In genomic region chr12:56637181-56637566, GRCm38 (mm10) we compare ENCODE assay signal across 8 mouse cellular contexts. TPM values are rescaled to one million over a fixed set of nuclear protein-coding genes. Genes with fewer than 3 reads are reported as not detected.
DNase-seq lines count a peak whose midpoint lies in the region; ATAC-seq and TF ChIP-seq lines count a peak whose summit lies in the region.

No protein-coding gene starts in this region.

- no peaks in the 10 kb centered on the region for H3K79me2 ChIP-seq in CH12.LX (replicated peaks; ENCODE audit: control insufficient read depth, extremely low read depth, insufficient read depth, poor library complexity, severe bottlenecking)

- TF ChIP-seq RAD21 in CH12.LX (IDR thresholded peaks at IDR 0.05; ENCODE audit: low read depth, low read length), result peak; percentile 59

- H3K4me1 ChIP-seq in CH12.LX (ENCODE audit: control insufficient read depth in 1 of 2, insufficient read depth in 2 of 2), result no peaks in the 10 kb centered on the region
- no peaks in the 10 kb centered on the region for H3K4me1 ChIP-seq in embryonic facial prominence, embryonic 15.5 days
- no peaks in the 10 kb centered on the region for H3K4me1 ChIP-seq in liver, embryonic 14.5 days (replicated peaks; ENCODE audit: control insufficient read depth in 2 of 2, insufficient read depth in 2 of 2, low read length in 1 of 2)
- H3K4me1 ChIP-seq in neural tube, embryonic 15.5 days, result no peaks in the 10 kb centered on the region

- no peaks in the 10 kb centered on the region for H3K36me3 ChIP-seq in CH12.LX (replicated peaks in 1 of 2; ENCODE audit: control insufficient read depth in 1 of 2, insufficient read depth in 1 of 2, low read length in 1 of 2)
- H3K36me3 ChIP-seq in embryonic facial prominence, embryonic 15.5 days, result no peaks in the 10 kb centered on the region
- H3K36me3 ChIP-seq in liver, embryonic 14.5 days (replicated peaks; ENCODE audit: control insufficient read depth, insufficient read depth, low read depth), result no peaks in the 10 kb centered on the region
- H3K36me3 ChIP-seq in neural tube, embryonic 15.5 days, result no peaks in the 10 kb centered on the region

- WGBS in embryonic facial prominence, embryonic 15.5 days, result 6% methylated on average over 5 of the region's 5 CpGs
- 8% methylated on average over 5 of the region's 5 CpGs for WGBS in large intestine, adult 2 months
- 9% methylated on average over 5 of the region's 5 CpGs for WGBS in liver, embryonic 14.5 days (ENCODE audit: insufficient replicate concordance)
- WGBS in neural tube, embryonic 15.5 days, result 10% methylated on average over 5 of the region's 5 CpGs

- peak overlapping the region in 1 of 3 experiments; percentile 29 for H3K4me3 ChIP-seq in CH12.LX (replicated peaks in 1 of 3; ENCODE audit: low read depth in 2 of 3, low read length in 2 of 3, poor library complexity in 1 of 3)
- peak overlapping the region; percentile 21 for H3K4me3 ChIP-seq in embryonic facial prominence, embryonic 15.5 days (replicated peaks)
- H3K4me3 ChIP-seq in liver, embryonic 14.5 days (ENCODE audit: insufficient read depth in 1 of 2, low read depth in 2 of 2, low read length in 2 of 2), result no peak overlapping the region
- peak overlapping the region; percentile 17 for H3K4me3 ChIP-seq in neural tube, embryonic 15.5 days (replicated peaks)

- no peaks in the 10 kb centered on the region for H3K9me3 ChIP-seq in CH12.LX (replicated peaks; ENCODE audit: low read length)
- H3K9me3 ChIP-seq in embryonic facial prominence, embryonic 15.5 days (replicated peaks), result no peaks in the 10 kb centered on the region
- H3K9me3 ChIP-seq in liver, embryonic 14.5 days (ENCODE audit: control insufficient read depth, low read length), result no peaks in the 10 kb centered on the region
- no peaks in the 10 kb centered on the region for H3K9me3 ChIP-seq in neural tube, embryonic 15.5 days (replicated peaks)

- ATAC-seq in embryonic facial prominence, embryonic 15.5 days (ENCODE audit: insufficient number of reproducible peaks, low FRiP score, low TSS enrichment, low read depth), result no peak
- ATAC-seq in liver, embryonic 14.5 days (ENCODE audit: insufficient read depth), result no peak
- peak; percentile 84; the same call in 1 of the 2 replicates for ATAC-seq in neural tube, embryonic 15.5 days (ENCODE audit: low FRiP score)
- ATAC-seq in CD4-positive, CD25-positive, alpha-beta regulatory T cell, adult 4 months, result no peak

- peak overlapping the region; percentile 44; the same call in 1 of the 2 replicates for H3K9ac ChIP-seq in CH12.LX (ENCODE audit: insufficient read depth, low read depth)
- H3K9ac ChIP-seq in embryonic facial prominence, embryonic 15.5 days, result no peak overlapping the region
- H3K9ac ChIP-seq in liver, embryonic 14.5 days (replicated peaks), result no peak overlapping the region
- H3K9ac ChIP-seq in neural tube, embryonic 15.5 days (replicated peaks), result 0 out of 2 replicates have a peak overlapping the region, but pooled peaks have one; percentile 18

- no peak overlapping the region for H3K27ac ChIP-seq in CH12.LX (ENCODE audit: insufficient read depth, low read depth)
- no peak overlapping the region for H3K27ac ChIP-seq in embryonic facial prominence, embryonic 15.5 days (replicated peaks)
- H3K27ac ChIP-seq in liver, embryonic 14.5 days, result no peak overlapping the region
- H3K27ac ChIP-seq in neural tube, embryonic 15.5 days (replicated peaks), result no peak overlapping the region

- dilution Hi-C loops in CH12.LX (cut with MboI; ENCODE audit: extremely low pct_ligation_motif_present, extremely low pct_unique_long_range_greater_than_20kb, low sequenced_read_pairs), result no loop called here

- no peak for TF ChIP-seq EP300 in CH12.LX (IDR thresholded peaks at IDR 0.05; ENCODE audit: low read length)
- no peak for TF ChIP-seq EP300 in liver, embryonic 14.5 days (IDR thresholded peaks at IDR 0.05; ENCODE audit: low read depth)

- in situ Hi-C loops in CH12.LX (cut with MboI; ENCODE audit: low pct_ligation_motif_present, low pct_unique_long_range_greater_than_20kb, low sequenced_read_pairs), result no loop called here

- TF ChIP-seq CTCF in CH12.LX (conservative IDR thresholded peaks at IDR 0.05 in 1 of 2, IDR thresholded peaks at IDR 0.05 in 1 of 2; ENCODE audit: low read depth in 2 of 2, low read length in 2 of 2), result peak; percentile 34 to 74; a peak in 3 of 4 replicates
- TF ChIP-seq CTCF in liver, embryonic 14.5 days (IDR thresholded peaks at IDR 0.05; ENCODE audit: low read depth), result peak; percentile 22; the same call in 1 of the 2 replicates

- peak; percentile 51 for DNase-seq in CH12.LX (ENCODE audit: extremely low read depth)
- peak; percentile 48 to 74 for DNase-seq in adrenal gland, postnatal 36 days
- peak; percentile 9 to 30 for DNase-seq in heart, postnatal 36 days
- DNase-seq in large intestine, adult 2 months (ENCODE audit: low read depth, low spot score), result peak; percentile 1
- peak; percentile 1 to 7 (median 1) for DNase-seq in liver, embryonic 14.5 days (ENCODE audit: low read depth in 3 of 3, low spot score in 3 of 3)

- intact Hi-C loops in heart, postnatal 36 days (cut with DNase I), result loop anchor here (1.0 to 5.0 kb wide), 2 partner anchors 45 to 579 kb away; no protein-coding TSS in a partner anchor

- H3K4me2 ChIP-seq in CH12.LX (ENCODE audit: insufficient read depth, low read depth, poor library complexity, severe bottlenecking), result peak overlapping the region; percentile 100
- H3K4me2 ChIP-seq in embryonic facial prominence, embryonic 15.5 days (replicated peaks), result peak overlapping the region; percentile 48
- no peak overlapping the region for H3K4me2 ChIP-seq in liver, embryonic 14.5 days (ENCODE audit: low read depth)
- H3K4me2 ChIP-seq in neural tube, embryonic 15.5 days, result peak overlapping the region; percentile 54

- TF ChIP-seq POLR2A in CH12.LX (IDR thresholded peaks at IDR 0.05; ENCODE audit: low read depth, low read length), result no peak

- H3K27me3 ChIP-seq in CH12.LX (replicated peaks), result no peaks in the 10 kb centered on the region
- no peaks in the 10 kb centered on the region for H3K27me3 ChIP-seq in embryonic facial prominence, embryonic 15.5 days
- H3K27me3 ChIP-seq in liver, embryonic 14.5 days (ENCODE audit: control insufficient read depth, insufficient read depth, low read length), result no peaks in the 10 kb centered on the region
- H3K27me3 ChIP-seq in neural tube, embryonic 15.5 days (replicated peaks), result peaks cover 36% of the 10 kb centered on the region

TF ChIP-seq in CH12.LX, 34 proteins besides CTCF, POLR2A, EP300 and RAD21:
- TF ChIP-seq ELF1 (IDR thresholded peaks at IDR 0.05; ENCODE audit: low read depth, low read length) (no peak), ETS1 (conservative IDR thresholded peaks at IDR 0.05; ENCODE audit: low read depth, low read length) (no peak), USF1 (IDR thresholded peaks at IDR 0.05; ENCODE audit: low read depth, low read length) (no peak), ZKSCAN1 (IDR thresholded peaks at IDR 0.05; ENCODE audit: borderline replicate concordance, low read depth, low read length) (no peak), NRF1 (IDR thresholded peaks at IDR 0.05; ENCODE audit: low read depth, low read length) (no peak), CHD2 (IDR thresholded peaks at IDR 0.05; ENCODE audit: low read length) (no peak), MYC (IDR thresholded peaks at IDR 0.05; ENCODE audit: low read depth, low read length) (no peak), ZC3H11A (IDR thresholded peaks at IDR 0.05; ENCODE audit: low read depth, low read length) (no peak), E2F4 (IDR thresholded peaks at IDR 0.05; ENCODE audit: insufficient replicate concordance, low read depth, low read length) (no peak), MXI1 (IDR thresholded peaks at IDR 0.05; ENCODE audit: low read depth, low read length) (no peak), RCOR1 (conservative IDR thresholded peaks at IDR 0.05; ENCODE audit: low read depth, low read length) (no peak), ZNF384 (IDR thresholded peaks at IDR 0.05; ENCODE audit: low read depth, low read length) (no peak)

RNA-seq across cellular contexts. Expression of gene Nkx2-9, which starts 24.1 kb away (rescaled TPM):
- total RNA-seq in CH12.LX (2012; rRNA removed) (not detected in 2 replicates), CH12.LX (2014; rRNA removed) (not detected in 2 replicates)
- polyA plus RNA-seq in CH12.LX (2012; ENCODE audit: insufficient read length, low read depth), result not detected in 2 replicates
- under 1 TPM in 1 of 2 experiments, not detected in 1; 0.33 TPM for total RNA-seq in adrenal gland, postnatal 36 days (2021)
- not detected in 2 replicates for polyA plus RNA-seq in embryonic facial prominence, embryonic 15.5 days (2015; fragmentation: Nextera tagmentation; extraction: Ambion mirVana)
- total RNA-seq in heart, postnatal 36 days (2021), result under 1 TPM in 1 of 2 experiments, not detected in 1; 0.31 TPM
- polyA plus RNA-seq in large intestine, adult 2 months (2012; rRNA removed), result 0.14 TPM in 1 of 2 replicates, not detected in the other
- not detected in 2 replicates for polyA plus RNA-seq in liver, embryonic 14.5 days (2012; rRNA removed)
- polyA plus RNA-seq in liver, embryonic 14.5 days (2014; fragmentation: Nextera tagmentation; extraction: Ambion mirVana), result not detected in 2 replicates
- 0.12 and 0.14 TPM in 2 replicates for polyA plus RNA-seq in neural tube, embryonic 15.5 days (2015; fragmentation: Nextera tagmentation; extraction: Ambion mirVana)
- not detected for polyA plus RNA-seq in CD4-positive, CD25-positive, alpha-beta regulatory T cell, adult 4 months (2017; shearing (Covaris generic))

RNA-seq across cellular contexts. Expression of gene Pax9, which starts 54.4 kb away (rescaled TPM):
- total RNA-seq in CH12.LX (2012; rRNA removed) (not detected in 2 replicates), CH12.LX (2014; rRNA removed) (not detected in 2 replicates)
- 0.05 and 0.06 TPM in 2 replicates for polyA plus RNA-seq in CH12.LX (2012; ENCODE audit: insufficient read length, low read depth)
- under 1 TPM in 1 of 2 experiments, not detected in 1; 0.07 TPM for total RNA-seq in adrenal gland, postnatal 36 days (2021)
- 7.6 and 11.7 TPM in 2 replicates for polyA plus RNA-seq in embryonic facial prominence, embryonic 15.5 days (2015; fragmentation: Nextera tagmentation; extraction: Ambion mirVana)
- total RNA-seq in heart, postnatal 36 days (2021), result under 1 TPM; 0.08 to 0.25 TPM
- polyA plus RNA-seq in large intestine, adult 2 months (2012; rRNA removed), result not detected in 2 replicates
- polyA plus RNA-seq in liver, embryonic 14.5 days (2012; rRNA removed), result 0.01 and 0.04 TPM in 2 replicates
- polyA plus RNA-seq in liver, embryonic 14.5 days (2014; fragmentation: Nextera tagmentation; extraction: Ambion mirVana), result 0.09 TPM in 2 replicates
- 0.35 and 3.5 TPM in 2 replicates for polyA plus RNA-seq in neural tube, embryonic 15.5 days (2015; fragmentation: Nextera tagmentation; extraction: Ambion mirVana)
- under 1 TPM in 1 of 2 experiments, not detected in 1; 0.15 TPM for polyA plus RNA-seq in CD4-positive, CD25-positive, alpha-beta regulatory T cell, adult 4 months (2017; shearing (Covaris generic))

Comparison
In these comparisons a context has a peak if more than half of its experiments do, and no peak if none do; other contexts are left out.
1. DNase-seq: peak in every context shown above with its lines; median percentile 61 in adrenal gland, postnatal 36 days; 51 in CH12.LX; 20 in heart, postnatal 36 days; 1 in large intestine, adult 2 months; 1 in liver, embryonic 14.5 days.
2. H3K4me3 ChIP-seq: peak in embryonic facial prominence, embryonic 15.5 days (single experiment) and neural tube, embryonic 15.5 days (single experiment); none in liver, embryonic 14.5 days (0 of 2).
3. H3K9ac ChIP-seq: peak in CH12.LX (single experiment) and neural tube, embryonic 15.5 days (single experiment); none in embryonic facial prominence, embryonic 15.5 days (single experiment) and liver, embryonic 14.5 days (single experiment).